Mouse (Mus musculus) gastrocnemius, postnatal 4 days (tissue): ENCODE data around the gene Hilpda. TPM values are rescaled to one million over a fixed set of nuclear protein-coding genes. Genes with fewer than 3 reads are reported as not detected.

Experiments
- DNase-seq, 2 experiments: peaks; one replicate each; pipeline ENCODE4 v3.0.0; 2021 to 2022; ENCODE audit warnings: low spot score in 2 of 2, mixed read lengths in 2 of 2
- long read RNA-seq, 2 experiments: library from polyadenylated mRNA; stranded (forward); transcript quantifications; one replicate each; pipeline ENCODE4 v2.0.0; 2021
- total RNA-seq, 2 experiments: library from RNA; stranded (reverse); gene quantifications; 2 replicates each; pipeline ENCODE4 v1.2.3; 2021

Hilpda gene
- 1 to 10 TPM; 7.5 to 9.5 TPM for total RNA-seq
- long read RNA-seq, experiment 1, transcript Hilpda-201 (2 exons, 982 nt) = major isoform, 8 of 9 reads
- long read RNA-seq, experiment 1, partial matches to known transcripts = 0 of 9 reads
- long read RNA-seq, experiment 1, other reads (novel, unspliced or antisense) = 1 of 9 reads
- long read RNA-seq, experiment 2, transcript Hilpda-201 (2 exons, 982 nt) = major isoform, 7 of 8 reads
- long read RNA-seq, experiment 2, partial matches to known transcripts = 0 of 8 reads
- long read RNA-seq, experiment 2, other reads (novel, unspliced or antisense) = 1 of 8 reads

DNA sequence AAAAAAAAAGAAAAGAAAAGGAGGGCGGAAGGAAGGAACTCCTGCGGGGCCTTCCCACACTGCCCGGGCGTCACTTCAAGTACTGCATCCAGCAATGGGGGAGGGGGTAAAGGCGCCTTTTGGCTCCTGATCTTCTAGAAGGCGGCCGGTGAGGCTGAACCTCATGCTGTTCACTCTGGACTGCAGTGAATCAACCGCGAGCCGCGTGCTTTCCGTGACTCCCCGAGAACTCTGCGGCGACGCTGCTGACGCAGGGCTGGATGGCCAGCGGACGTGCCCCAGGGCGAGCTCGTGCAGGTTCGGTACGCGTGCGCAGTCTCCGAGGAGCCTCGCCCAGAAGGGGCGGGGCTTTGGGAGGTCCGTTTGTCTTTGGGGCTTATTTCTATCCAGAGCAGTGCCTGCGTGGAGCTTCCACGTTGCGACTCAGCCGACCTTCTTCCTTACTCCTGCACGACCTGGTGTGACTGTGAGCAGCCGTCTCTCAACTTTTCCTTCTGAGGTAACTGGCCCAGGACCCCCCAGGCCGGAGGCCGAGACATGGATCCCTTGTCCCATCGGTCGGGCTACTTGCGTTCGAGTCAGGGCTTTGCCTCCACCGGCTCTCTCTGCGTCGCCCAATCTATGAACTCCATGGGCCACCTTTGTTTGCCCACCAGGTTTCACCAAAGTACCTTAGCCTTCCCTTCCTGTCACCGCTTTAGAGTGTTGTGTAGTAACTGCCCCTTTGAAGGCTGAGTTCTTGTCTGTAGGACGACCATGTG is at the start of gene Hilpda:
Gene Hilpda (plus strand): TSS at position 177 of the 761 bp plus-strand sequence.
- DNase-seq = peak; percentile 82 to 91

DNA sequence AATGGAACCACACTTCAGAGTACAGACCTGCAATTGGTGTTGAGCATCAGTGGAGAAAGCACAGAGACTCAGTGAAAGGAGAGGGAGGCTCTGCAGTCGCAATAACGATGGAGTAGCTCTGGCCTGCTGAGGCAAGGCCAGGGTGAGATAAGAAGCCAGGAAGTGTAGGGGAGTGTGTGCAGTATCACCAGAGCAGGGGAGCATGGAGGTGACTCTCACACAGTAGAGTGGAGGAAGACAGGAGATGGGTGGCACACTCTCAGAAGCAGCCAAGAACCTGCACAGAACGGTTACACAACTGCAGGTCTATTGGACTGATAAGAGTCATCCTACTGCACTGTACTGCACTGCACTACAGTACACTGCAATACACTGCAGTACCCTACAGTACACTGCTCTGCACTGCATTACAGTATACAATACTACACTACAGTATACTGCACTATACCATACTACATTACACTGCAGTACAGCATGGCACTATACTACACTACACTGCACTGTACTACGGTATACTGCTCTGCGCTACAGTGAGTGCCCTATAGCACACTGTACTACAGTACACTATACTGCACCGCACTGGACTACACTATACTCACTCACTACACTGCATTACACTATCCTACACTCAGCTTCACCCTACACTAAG is 42.9 kb upstream of the Hilpda start:
- no peak for DNase-seq

DNA sequence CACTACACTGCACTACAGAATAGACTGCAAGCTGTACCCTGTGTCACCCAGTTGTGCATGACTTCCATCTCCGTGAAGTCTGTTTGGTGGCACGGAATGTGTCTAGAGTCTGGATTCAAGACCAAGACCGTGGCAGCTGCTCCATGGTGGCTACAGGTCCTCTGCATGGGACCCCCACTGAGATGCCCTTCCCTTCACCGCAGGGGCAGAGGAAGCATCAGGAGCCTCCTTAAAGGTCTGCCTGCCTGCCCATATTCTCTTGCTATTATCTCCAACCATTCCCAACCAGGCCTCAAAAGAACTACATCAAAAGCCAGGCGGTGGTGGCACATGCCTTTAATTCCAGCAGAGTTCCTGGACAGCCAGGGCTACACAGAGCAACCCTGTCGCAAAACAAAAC is 41.9 kb upstream of the Hilpda start:
- DNase-seq = no peak

DNA sequence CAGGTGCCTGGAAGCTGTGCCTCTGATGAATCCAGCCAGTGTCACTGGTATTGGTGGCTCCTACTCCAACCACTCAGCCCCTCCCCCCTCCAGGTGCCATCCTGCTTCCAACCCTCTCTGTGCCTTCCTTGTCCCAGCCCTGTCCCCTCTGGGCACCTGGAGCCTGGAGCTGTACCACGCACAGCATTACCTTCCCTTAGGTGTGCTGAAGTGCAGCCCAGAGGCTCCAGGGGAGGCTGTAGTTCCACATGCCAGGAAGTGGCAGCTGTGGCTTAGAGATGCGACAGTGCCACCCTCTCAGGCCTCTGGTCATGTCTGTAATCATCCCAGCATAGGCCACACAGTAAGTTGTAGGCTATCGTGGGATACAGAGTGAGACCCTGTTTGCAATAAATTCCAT is 40.5 kb upstream of the Hilpda start:
- DNase-seq = no peak

DNA sequence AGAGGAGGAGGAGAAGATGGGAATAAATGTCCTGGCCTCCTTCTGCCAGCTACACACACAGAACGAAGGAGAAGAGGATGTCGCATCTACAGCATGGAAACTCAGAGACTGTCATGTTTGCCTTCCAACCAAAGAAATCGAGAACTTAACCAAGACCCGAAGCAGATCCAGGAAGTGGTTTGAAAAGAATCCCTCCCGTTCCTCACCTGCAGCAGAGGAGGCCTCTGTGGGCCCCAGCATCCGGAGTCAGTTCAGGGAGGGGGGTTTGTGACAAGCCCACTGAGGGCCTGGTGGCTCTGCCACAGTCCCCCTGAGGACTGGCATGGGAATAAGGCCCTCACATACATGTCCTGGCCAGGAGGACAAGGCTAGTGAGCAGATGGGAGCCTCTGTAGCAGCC is 40.0 kb upstream of the Hilpda start:
- DNase-seq = no peak

DNA sequence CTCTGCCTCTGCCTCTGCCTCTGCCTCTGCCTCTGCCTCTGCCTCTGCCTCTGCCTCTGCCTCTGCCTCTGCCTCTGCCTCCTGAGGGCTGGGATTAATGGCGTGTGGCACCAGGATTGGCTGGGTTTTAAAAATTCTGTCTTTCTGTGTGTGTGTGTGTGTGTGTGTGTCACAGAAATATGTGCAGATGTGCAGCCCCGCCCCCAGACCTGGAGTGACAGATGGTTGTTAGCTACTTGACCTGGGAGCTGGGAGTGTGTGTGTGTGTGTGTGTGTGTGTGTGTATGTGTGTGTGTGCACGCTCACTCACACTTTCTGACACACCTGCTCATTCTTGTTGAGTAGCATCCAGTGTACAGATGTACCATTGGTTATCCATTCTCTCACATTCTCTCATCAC is 38.6 kb upstream of the Hilpda start:
- DNase-seq = no peak

DNA sequence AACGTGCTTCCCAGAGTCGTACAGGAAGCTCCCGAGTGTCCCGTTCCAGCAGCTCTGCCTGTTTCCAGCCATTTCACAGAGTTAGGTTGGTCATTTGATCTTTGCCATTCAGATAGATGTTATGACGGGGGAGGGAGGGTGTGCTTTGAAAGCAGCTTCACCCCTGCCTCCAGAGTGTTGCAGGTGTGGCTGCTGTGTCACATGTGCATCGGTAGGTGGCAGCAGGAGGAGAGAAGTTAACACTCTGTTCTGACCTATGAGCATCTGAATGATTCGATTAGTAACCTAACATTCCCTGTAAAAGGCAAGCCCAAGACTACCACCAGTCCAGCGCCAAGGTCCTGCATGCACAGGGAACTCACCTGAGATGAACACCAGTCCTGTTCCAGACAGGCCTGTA is 38.0 kb upstream of the Hilpda start:
- no peak for DNase-seq

DNA sequence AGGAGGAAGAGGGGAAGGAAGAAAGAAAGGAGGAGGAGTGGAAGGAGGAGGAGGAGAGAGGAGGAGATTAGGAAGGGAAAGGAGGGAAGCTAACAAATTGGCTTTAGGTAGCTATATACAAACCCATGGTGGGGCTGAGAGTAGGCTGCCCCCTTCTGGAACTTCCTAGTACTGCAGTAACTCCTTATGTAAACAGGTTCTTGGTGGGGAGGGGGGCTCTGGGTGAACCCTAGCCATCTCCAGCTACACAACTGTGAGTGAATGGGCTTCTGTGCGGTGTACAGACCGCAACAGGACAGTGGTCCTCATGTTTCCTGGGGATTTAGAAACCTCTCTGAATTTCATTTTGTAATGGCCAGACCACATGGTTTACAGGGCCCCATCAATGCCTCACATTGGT is 31.5 kb upstream of the Hilpda start:
- peak in 1 of 2 experiments; percentile 34 for DNase-seq

DNA sequence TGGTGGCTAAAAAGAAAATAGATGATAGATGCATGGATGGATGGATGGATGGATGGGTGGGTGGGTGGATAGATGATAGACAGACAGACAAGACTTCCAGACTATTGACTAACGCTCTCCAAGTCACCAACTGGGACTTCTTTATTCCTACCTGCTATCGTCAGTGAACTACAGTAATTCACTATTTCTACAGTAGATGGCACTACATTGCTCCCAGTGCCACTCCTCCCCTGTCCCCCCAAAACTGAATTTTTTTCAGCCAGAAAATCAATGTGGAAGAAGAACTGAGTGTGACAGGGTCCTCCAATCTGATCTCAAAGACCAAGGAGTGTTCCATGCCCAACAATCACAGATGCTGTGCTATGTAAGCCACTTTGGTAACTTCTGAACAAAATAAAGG is 30.6 kb upstream of the Hilpda start:
- no peak for DNase-seq

DNA sequence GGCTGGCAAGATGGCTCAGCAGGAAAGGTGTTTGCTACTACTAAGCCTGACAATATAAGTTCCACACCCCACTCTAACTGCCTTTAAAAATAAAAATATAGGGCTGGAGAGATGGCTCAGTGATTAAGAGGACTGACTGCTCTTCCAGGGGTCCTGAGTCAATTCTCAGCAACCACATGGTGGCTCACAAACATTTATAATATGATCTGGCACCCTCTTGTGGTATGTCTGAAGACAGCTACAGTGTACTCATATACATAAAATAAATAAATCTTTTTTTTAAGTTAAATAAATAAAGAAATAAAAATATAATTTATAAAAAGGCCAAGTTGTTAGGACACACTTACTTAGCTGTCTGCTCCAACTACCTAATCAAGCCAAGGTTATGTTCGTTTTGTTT is 30.0 kb upstream of the Hilpda start:
- no peak for DNase-seq

DNA sequence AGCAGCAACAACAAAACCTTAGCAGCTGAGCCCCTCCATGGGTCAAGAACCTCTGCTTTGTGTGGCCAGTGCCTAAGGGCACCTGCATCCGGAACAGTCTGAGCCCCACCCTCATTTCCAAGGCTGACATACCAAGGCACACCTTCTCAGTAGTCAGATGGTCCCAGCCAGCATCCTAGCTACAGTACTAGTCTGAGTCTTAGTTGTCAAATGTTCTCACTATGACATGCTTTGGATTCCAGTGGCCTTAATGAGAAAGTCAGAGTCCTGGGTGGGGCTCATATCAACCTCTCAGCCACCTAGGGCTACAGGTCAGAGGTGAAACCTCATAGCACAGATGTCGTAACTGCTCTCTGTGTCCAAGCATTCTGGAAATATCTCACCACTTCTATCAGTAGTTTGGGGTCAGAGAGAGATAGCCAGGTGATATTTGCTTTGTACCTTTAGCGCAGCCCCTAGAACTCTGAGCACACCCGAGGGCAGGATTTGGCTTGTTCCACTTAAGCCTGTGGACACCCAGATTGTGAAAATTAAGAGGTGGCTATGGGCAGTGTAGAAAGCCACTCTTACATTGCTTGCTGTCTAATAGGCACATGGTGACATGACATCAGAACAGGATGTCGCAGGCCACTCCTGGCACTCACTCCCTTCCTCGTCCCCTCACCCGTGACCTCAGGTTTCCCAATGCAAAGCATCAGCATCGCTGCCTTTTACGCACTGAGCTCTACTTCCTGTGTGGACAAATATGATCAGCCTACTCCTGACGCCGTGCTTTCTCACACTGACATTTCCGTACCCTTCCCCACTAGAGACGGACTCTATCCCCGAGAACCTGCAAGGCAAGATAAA is 26.8 kb upstream of the Hilpda start:
- DNase-seq = no peak

DNA sequence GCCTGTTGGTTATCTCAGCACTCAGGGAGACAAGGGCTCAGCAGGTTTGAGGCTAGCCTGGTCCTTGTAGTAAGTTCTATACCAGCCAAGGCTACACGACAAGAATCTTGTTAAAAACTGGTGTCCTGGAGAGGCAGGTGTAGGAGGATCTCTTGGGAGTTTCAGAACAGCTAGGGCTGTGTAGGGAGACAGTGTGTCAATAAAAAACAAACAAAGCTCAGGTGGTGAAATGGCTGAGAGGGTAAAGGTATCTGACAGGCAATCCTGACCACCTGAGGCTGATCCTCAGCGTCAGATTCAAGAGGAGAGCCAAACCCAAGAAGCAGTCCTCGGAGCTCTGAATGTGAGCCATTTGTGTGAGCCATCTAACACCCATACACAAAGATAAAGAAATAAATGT is 26.1 kb upstream of the Hilpda start:
- DNase-seq = no peak

DNA sequence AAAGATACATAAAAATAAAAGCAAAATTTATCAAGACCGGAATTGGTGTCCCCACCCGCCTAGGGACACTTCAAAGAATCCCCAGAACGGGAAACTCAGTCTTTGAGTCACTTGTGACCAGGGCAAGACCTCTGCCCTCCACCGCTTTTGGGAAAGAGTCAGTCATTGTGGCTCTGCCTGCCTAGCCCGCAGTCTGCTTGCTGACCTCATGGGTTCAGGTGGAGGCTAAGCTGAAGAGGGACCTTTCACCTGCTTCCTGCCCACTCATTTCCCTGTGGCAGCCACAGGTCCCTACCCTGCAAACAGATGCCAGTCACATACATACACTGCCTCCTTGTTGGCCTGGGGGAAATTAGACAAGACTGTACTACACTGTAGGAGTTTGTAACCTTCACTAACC is 25.7 kb upstream of the Hilpda start:
- DNase-seq = no peak

DNA sequence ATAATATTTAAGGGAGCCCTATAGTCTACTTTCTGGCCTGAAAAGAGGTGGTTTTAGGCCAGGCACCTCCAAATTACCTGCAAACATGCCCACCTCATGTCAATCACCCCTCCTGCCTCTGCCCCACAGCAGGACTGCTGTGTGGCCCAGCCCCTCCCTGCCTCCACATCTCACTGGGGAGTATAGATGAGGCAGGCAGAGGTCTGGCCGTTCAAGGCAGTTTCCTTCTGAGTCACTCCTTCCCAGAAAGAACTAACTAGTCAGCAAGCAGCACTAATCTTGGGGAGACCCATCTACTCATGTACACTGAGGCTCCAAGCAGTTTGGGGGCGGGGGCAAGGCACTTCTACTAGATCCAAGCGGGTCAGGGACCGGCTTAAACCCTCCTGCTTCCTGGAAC is 25.2 kb upstream of the Hilpda start:
- no peak for DNase-seq

DNA sequence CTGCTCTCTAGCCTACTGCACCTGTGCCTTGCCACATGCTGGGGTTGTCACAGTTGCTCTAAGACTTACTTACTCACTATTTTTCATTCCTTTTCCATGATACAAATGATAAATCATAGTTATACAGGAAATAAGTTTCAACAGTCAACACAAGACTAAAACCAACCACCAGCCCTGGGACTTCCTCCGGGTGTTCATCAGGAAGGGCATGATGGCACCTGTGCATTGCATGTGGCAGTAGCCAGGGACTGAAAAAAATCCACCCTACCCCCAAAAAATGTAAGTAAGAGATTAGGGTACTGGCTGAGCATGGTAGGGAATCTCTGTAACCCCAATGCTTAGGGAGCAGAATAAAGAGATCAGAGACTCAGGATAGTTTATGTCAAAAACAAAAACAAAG is 12.9 kb upstream of the Hilpda start:
- no peak for DNase-seq

DNA sequence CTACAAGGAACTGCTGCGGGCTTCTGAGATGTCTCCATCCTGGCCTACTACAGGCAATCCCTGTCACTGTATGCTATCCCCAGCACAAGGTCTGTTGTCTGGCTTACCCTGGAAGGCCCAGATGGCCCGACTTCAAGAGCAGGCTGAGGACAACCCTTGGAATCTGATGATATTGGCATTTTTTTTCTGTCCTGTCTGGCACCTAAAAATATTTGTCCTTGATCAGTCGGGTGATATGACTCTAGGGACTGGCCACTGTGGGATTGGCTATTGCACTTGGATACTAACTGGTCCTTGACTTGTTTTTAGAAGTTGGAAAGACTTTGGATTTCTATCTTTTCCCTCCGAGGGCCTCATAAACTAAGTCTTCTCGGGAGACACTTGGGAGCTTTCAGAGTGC is 10.5 kb upstream of the Hilpda start:
- DNase-seq = no peak

DNA sequence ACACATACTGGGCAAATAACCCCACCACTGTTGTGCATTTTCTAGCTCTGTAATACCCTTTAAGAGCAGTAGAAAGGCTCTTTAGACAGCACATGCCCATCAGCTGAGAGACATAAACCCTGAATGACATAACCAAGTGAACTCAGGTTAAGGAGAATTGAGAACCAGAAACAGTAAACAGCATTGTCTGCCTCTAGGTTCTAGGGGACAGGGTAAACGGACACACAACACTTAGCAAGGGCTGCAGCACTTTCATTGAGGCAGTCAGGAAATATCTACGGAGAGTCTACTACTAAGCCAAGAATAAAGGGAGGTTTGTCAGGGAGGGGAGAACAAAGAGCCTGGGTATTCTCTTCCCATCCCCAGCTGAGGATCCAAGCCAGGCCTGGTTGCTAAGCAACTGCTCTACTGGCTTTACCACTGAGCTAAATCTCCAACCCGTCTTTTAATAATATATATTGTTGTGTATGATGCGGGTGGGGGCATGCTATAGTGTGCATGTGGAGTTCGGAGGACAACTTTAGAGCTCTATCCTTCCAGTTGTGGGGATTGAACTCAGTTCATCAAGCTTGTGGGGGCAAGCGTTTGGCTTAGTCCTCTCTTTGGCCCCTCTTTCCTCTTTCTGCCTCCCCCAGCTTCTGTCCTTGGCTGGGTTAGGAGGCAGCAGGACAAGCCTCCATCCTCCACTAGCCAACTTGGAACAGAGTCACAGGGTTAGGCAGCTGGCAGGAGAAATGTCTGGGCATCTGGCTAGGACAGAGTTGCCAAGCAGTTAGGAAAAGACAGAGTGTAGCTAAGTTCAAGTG is 8.4 kb upstream of the Hilpda start:
- peak in 1 of 2 experiments; percentile 45 for DNase-seq

DNA sequence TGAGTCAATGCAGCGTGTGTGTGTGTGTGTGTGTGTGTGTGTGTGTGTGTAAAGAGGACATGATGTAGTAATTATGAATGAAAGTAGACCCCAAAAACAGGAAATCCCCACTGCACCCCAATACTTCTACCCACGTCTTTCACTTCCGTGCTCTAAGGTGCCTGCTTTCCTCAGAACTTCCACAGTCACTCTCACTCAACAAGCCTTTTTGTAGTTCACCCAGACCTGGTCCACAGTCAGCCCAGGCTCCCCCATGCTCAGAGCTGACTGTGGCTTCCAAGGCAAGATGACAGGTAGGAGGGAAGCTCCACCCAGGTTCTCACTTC is 7.9 kb upstream of the Hilpda start:
- no peak for DNase-seq

DNA sequence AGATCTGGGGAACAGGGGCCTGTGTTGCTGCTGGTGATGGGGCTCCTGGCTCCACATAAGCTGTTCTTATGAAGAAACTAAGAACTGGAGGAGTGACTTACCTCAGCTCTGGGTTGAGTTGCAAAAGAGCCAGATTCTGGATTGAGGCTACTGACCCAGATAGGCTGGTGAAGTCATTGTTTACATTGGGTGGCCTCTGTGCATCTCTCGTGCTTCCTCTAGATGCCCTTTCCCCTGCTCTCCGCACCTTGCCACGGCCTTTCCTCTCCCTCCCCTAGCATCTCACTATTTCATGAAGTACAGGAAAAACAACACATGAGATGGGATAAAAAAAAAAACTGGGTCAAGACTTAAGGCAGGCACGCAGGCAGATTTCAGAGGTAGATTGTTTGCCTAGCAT is 5.4 kb upstream of the Hilpda start:
- no peak for DNase-seq

DNA sequence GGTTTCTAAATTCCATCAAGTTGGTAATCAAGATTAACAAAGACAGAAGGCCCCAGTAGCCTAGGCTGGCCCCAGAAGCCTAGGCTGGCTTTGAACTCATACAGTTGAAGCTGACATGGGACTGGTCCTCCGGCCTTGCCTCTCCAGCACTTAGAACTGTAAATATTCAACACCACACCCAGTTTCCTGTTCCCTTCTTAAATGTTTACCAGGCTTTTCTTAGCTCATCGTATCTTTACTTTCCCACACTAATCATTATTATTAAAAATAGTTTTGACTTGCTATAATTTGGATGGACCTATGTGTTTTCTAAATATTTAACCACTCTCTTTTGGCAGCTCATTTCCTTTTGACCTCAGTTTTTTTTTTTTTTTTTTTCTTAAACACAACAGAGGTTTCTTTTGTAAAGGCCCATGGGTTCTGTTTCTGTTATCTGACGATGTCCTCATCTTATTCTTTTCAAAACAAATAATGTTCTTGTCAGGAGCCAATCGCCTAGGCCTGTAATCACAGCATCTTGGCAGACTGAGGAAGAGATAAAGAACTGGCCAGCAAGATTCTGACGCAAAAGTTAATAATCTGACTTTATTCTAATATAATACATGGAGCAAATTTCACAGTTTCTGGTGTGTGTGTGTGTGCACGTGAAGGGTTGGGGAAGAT is 3.2 kb upstream of the Hilpda start:
- no peak for DNase-seq
